In the genomic region with DNA sequence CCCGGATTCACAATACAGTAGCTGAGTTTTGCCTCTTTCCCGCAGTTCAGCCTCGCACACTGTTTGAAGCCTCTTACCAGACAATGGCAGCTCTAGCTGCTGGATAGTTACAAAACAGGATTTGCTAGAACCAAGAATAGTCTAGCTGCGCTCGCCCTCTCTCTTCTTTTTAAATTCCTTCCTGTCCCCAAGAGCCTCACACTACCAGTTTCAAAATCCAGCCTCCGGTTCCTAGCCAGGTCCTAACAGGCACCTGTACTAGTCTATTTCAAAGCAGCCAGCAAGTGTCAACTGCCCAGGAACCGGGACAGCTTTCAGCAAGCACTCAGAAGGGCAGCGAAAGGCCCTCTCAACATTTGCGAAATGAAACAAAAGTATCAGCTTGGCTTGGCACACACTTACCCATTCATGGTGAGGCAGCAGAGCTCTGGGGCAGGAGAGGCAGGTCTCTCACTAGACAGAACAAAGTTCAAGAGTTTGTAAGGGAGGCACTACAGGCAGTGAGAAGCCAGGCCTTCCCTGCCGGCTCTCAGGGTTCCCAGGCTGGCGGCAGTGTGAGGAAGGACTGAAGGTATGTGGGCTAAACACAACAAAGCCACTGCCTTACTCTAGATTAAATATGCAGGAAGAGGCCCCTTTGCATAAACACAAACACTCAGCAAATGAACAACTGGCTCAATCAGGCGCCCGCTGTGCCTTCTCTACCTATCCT, we compare ENCODE assay signal across 8 mouse cellular contexts.
A peak's percentile ranks its signal among the peaks of the same experiment; 100 is the strongest.
DNase-seq lines count a peak whose midpoint lies in the region; ATAC-seq lines count a peak whose summit lies in the region.

No protein-coding gene starts in this region.

- peak; percentile 15 for DNase-seq in adrenal gland, adult 2 months
- DNase-seq in adrenal gland, adult 8-10 months = no peak
- DNase-seq in kidney, postnatal 10 days = peak; percentile 58
- DNase-seq in lung, postnatal 25 days (ENCODE audit: low spot score) = peak; percentile 84
- DNase-seq in right cerebral cortex, postnatal 4 days = peak; percentile 10

- peaks cover 56% of the 10 kb centered on the region for H3K4me1 ChIP-seq in heart, embryonic 16.5 days (ENCODE audit: control insufficient read depth, insufficient read depth, low read length)

- 19% methylated on average over 13 of the region's 13 CpGs for WGBS in heart, embryonic 16.5 days

- H3K4me3 ChIP-seq in heart, embryonic 16.5 days (ENCODE audit: low read length) = peak overlapping the region; percentile 39

- peak overlapping the region; percentile 62 for H3K4me2 ChIP-seq in heart, embryonic 16.5 days (ENCODE audit: low read depth, low read length)

- no peaks in the 10 kb centered on the region for H3K9me3 ChIP-seq in heart, embryonic 16.5 days (replicated peaks; ENCODE audit: control insufficient read depth, low read length)

- H3K27ac ChIP-seq in heart, embryonic 16.5 days (ENCODE audit: low read length) = peak overlapping the region; percentile 88

- ATAC-seq in common myeloid progenitor, adult 5-6 weeks (replicated peaks; ENCODE audit: low read depth, poor library complexity, severe bottlenecking) = 0 out of 2 replicates have a peak, but pooled peaks have one; percentile 2
- ATAC-seq in heart, embryonic 16.5 days (replicated peaks; ENCODE audit: extremely low read depth, insufficient read depth, low FRiP score) = peak; percentile 45; the same call in 1 of the 2 replicates
- no peak for ATAC-seq in erythroid progenitor cell, adult 5-6 weeks (replicated peaks; ENCODE audit: low FRiP score, poor library complexity, severe bottlenecking)

- no peaks in the 10 kb centered on the region for H3K36me3 ChIP-seq in heart, embryonic 16.5 days (ENCODE audit: control insufficient read depth, insufficient read depth)

- peak overlapping the region; percentile 70 for H3K9ac ChIP-seq in heart, embryonic 16.5 days (ENCODE audit: low read length)

- H3K27me3 ChIP-seq in heart, embryonic 16.5 days (ENCODE audit: control insufficient read depth, insufficient read depth, low read length) = no peaks in the 10 kb centered on the region
